Mouse (Mus musculus) small intestine, adult 2 months (tissue): ENCODE measurements at regions not wholly inside any gene's neighbourhood (a gene's known extent, or its start where the extent isn't known, plus 50 kb on each side); places are given as distances from the start of the nearest gene placed in this dataset.

ENCODE experiments used
- CTCF ChIP-seq: fragments of 200-500 bp; IDR thresholded peaks from 2 replicates; pipeline ENCODE4 v1.5.1; 2012; ENCODE audit warnings: low read depth, mild to moderate bottlenecking, control low read depth, inconsistent platforms, low read length, moderate library complexity, mixed read lengths; ENCODE audit not compliant: insufficient replicate concordance, insufficient read length; ENCODE audit errors: extremely low read depth
- POLR2A ChIP-seq: fragments of 200-500 bp; IDR thresholded peaks from 2 replicates; pipeline ENCODE4 v1.6.1; 2012; ENCODE audit warnings: low read depth, mild to moderate bottlenecking, control low read depth, inconsistent platforms, low read length, moderate library complexity

DNA sequence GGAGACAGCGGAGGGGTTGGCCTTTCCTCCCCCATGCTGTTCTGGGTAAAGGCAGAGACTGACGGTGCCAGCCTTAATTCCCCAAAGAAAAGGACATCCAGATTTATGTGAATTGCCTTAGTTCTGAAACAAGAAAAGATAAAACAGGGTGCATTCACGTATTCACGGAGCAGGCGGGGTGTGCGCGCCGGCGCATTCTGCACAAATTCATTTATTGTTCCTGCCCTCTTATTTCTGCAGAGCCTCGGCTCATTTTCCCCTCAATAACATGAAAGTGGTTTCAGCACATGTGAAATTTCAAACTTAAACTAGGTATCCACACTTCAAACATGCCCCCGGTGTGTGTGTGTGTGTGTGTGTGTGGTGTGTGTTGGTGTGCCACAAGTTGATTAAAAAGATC is 70.3 kb upstream of the Zfhx3 start:
- TF ChIP-seq POLR2A (no peak), CTCF (no peak)
